Mouse (Mus musculus) MEL (cell line): ENCODE measurements around the gene Iqck. TPM values are rescaled to one million over a fixed set of nuclear protein-coding genes. Genes with fewer than 3 reads are reported as not detected.
A peak's percentile ranks its signal among the peaks of the same experiment; 100 is the strongest.

ENCODE experiments used
- DNase-seq: peaks from one replicate; pipeline ENCODE4 v3.0.0; 2011; ENCODE audit warnings: low read depth, low spot score
- H3K27ac ChIP-seq: 2 replicates; pipeline ENCODE4 v1.5.1; 2012; ENCODE audit warnings: low read depth, mild to moderate bottlenecking, control low read depth, low read length, moderate library complexity; ENCODE audit not compliant: control insufficient read depth
- H3K27me3 ChIP-seq, 2 experiments: fragments of 150-350 bp in 1 of 2; sonication (generic) in 1 of 2; 2 replicates each; pipeline ENCODE4 v1.6.1; 2012; ENCODE audit warnings: low read length in 2 of 2, mild to moderate bottlenecking in 2 of 2, improper control_type of control experiment in 1 of 2, moderate library complexity in 1 of 2; ENCODE audit not compliant: insufficient read depth in 2 of 2, control insufficient read depth in 1 of 2
- H3K36me3 ChIP-seq, 2 experiments: 2 replicates each; pipeline ENCODE4 v1.6.1; 2012 to 2014; ENCODE audit warnings: low read length in 2 of 2, improper control_type of control experiment in 1 of 2, inconsistent platforms in 1 of 2, mild to moderate bottlenecking in 1 of 2; ENCODE audit not compliant: insufficient read depth in 2 of 2, control insufficient read depth in 1 of 2
- H3K4me1 ChIP-seq, 2 experiments: fragments of 150-350 bp in 1 of 2; sonication (generic) in 1 of 2; 2 replicates each; pipeline ENCODE4 v1.6.1; 2012; ENCODE audit warnings: low read length in 2 of 2, improper control_type of control experiment in 1 of 2, mild to moderate bottlenecking in 1 of 2; ENCODE audit not compliant: insufficient read depth in 2 of 2, control insufficient read depth in 1 of 2
- H3K4me3 ChIP-seq, 2 experiments: fragments of 150-350 bp in 1 of 2; sonication (generic) in 1 of 2; 2 replicates each; pipeline ENCODE4 v1.5.1; 2012; ENCODE audit warnings: low read depth in 2 of 2, low read length in 2 of 2, mild to moderate bottlenecking in 2 of 2, moderate library complexity in 2 of 2, control low read depth in 1 of 2, improper control_type of control experiment in 1 of 2; ENCODE audit not compliant: control insufficient read depth in 1 of 2, insufficient read depth in 1 of 2
- H3K79me2 ChIP-seq: 2 replicates; pipeline ENCODE4 v1.6.1; 2012; ENCODE audit warnings: mild to moderate bottlenecking, low read length, moderate library complexity; ENCODE audit not compliant: control insufficient read depth, poor library complexity, insufficient read depth
- H3K9ac ChIP-seq: 2 replicates; pipeline ENCODE4 v1.6.1; 2012; ENCODE audit warnings: low read depth, mild to moderate bottlenecking, control low read depth, low read length, moderate library complexity; ENCODE audit not compliant: control insufficient read depth, poor library complexity, severe bottlenecking
- H3K9me3 ChIP-seq: fragments of 150-350 bp; sonication (generic); replicated peaks from 2 replicates; pipeline ENCODE4 v1.6.1; 2012; ENCODE audit warnings: mild to moderate bottlenecking, low read length, improper control_type of control experiment, moderate library complexity; ENCODE audit not compliant: insufficient read depth
- CHD2 ChIP-seq: IDR thresholded peaks from 2 replicates; pipeline ENCODE4 v1.6.1; 2011; ENCODE audit warnings: low read length, improper control_type of control experiment
- CTCF ChIP-seq, 3 experiments: IDR thresholded peaks in 2 of 3; conservative IDR thresholded peaks in 1 of 3; 2 replicates each; pipeline ENCODE4 v1.5.1; 2011 to 2012; ENCODE audit warnings: low read length in 3 of 3, low read depth in 2 of 3, mild to moderate bottlenecking in 2 of 3, improper control_type of control experiment in 1 of 3, inconsistent platforms in 1 of 3, mixed read lengths in 1 of 3, moderate library complexity in 1 of 3; ENCODE audit not compliant: control insufficient read depth in 1 of 3, insufficient read depth in 1 of 3, poor library complexity in 1 of 3, severe bottlenecking in 1 of 3
- ELF1 ChIP-seq: IDR thresholded peaks from 2 replicates; pipeline ENCODE4 v1.6.1; 2014; ENCODE audit warnings: low read depth, mild to moderate bottlenecking, inconsistent platforms, low read length, improper control_type of control experiment, moderate library complexity
- EP300 ChIP-seq, 2 experiments: IDR thresholded peaks; 2 replicates each; pipeline ENCODE4 v1.6.1; 2011; ENCODE audit warnings: improper control_type of control experiment in 2 of 2, low read length in 2 of 2, low read depth in 1 of 2, mild to moderate bottlenecking in 1 of 2
- GATA1 ChIP-seq: IDR thresholded peaks from 2 replicates; pipeline ENCODE4 v1.6.1; 2011; ENCODE audit warnings: low read depth, low read length, improper control_type of control experiment
- HCFC1 ChIP-seq: IDR thresholded peaks from 2 replicates; pipeline ENCODE4 v1.6.1; 2012; ENCODE audit warnings: low read depth, mild to moderate bottlenecking, inconsistent platforms, low read length, improper control_type of control experiment, moderate library complexity
- JUND ChIP-seq: IDR thresholded peaks from 2 replicates; pipeline ENCODE4 v1.6.1; 2011; ENCODE audit warnings: low read depth, mild to moderate bottlenecking, improper control_type of control experiment, low read length
- MAFK ChIP-seq: IDR thresholded peaks from 2 replicates; pipeline ENCODE4 v1.6.1; 2011; ENCODE audit warnings: low read depth, mild to moderate bottlenecking, low read length, improper control_type of control experiment, borderline replicate concordance
- MAX ChIP-seq: IDR thresholded peaks from 2 replicates; pipeline ENCODE4 v1.6.1; 2011; ENCODE audit warnings: low read length, improper control_type of control experiment
- MXI1 ChIP-seq: IDR thresholded peaks from 2 replicates; pipeline ENCODE4 v1.6.1; 2011; ENCODE audit warnings: mild to moderate bottlenecking, low read depth, low read length, improper control_type of control experiment
- MYB ChIP-seq: IDR thresholded peaks from 2 replicates; pipeline ENCODE4 v1.6.1; 2011; ENCODE audit warnings: mild to moderate bottlenecking, low read depth, low read length, improper control_type of control experiment
- NELFE ChIP-seq: IDR thresholded peaks from 2 replicates; pipeline ENCODE4 v1.6.1; 2011; ENCODE audit warnings: low read depth, low read length, improper control_type of control experiment
- POLR2A ChIP-seq, 2 experiments: IDR thresholded peaks; 2 replicates each; pipeline ENCODE4 v1.6.1; 2011 to 2012; ENCODE audit warnings: low read length in 2 of 2, mild to moderate bottlenecking in 2 of 2, control low read depth in 1 of 2, improper control_type of control experiment in 1 of 2, low read depth in 1 of 2, moderate library complexity in 1 of 2; ENCODE audit not compliant: control insufficient read depth in 1 of 2, insufficient read depth in 1 of 2, poor library complexity in 1 of 2
- POLR2AphosphoS2 ChIP-seq: IDR thresholded peaks from 2 replicates; pipeline ENCODE4 v1.6.1; 2011; ENCODE audit warnings: low read length, improper control_type of control experiment
- POLR2AphosphoS5 ChIP-seq: IDR thresholded peaks from 2 replicates; pipeline ENCODE4 v1.6.1; 2012; ENCODE audit warnings: low read depth, borderline replicate concordance, mild to moderate bottlenecking, inconsistent platforms, low read length, moderate library complexity, mixed read lengths
- RCOR1 ChIP-seq: IDR thresholded peaks from 2 replicates; pipeline ENCODE4 v1.6.1; 2012; ENCODE audit warnings: low read depth, mild to moderate bottlenecking, inconsistent platforms, low read length, improper control_type of control experiment
- SMC3 ChIP-seq: IDR thresholded peaks from 2 replicates; pipeline ENCODE4 v1.6.1; 2011; ENCODE audit warnings: low read depth, low read length, improper control_type of control experiment
- UBTF ChIP-seq: IDR thresholded peaks from 2 replicates; pipeline ENCODE4 v1.6.1; 2012; ENCODE audit warnings: low read depth, mild to moderate bottlenecking, inconsistent platforms, low read length, improper control_type of control experiment, moderate library complexity, borderline replicate concordance; ENCODE audit not compliant: insufficient read depth
- USF1 ChIP-seq: IDR thresholded peaks from 2 replicates; pipeline ENCODE4 v1.6.1; 2014; ENCODE audit warnings: low read depth, mild to moderate bottlenecking, inconsistent platforms, low read length, improper control_type of control experiment, moderate library complexity
- ZKSCAN1 ChIP-seq: IDR thresholded peaks from 2 replicates; pipeline ENCODE4 v1.6.1; 2012; ENCODE audit warnings: low read depth, mild to moderate bottlenecking, inconsistent platforms, low read length, improper control_type of control experiment, moderate library complexity
- ZMIZ1 ChIP-seq: IDR thresholded peaks from 2 replicates; pipeline ENCODE4 v1.6.1; 2012; ENCODE audit warnings: low read depth, mild to moderate bottlenecking, inconsistent platforms, low read length, improper control_type of control experiment, moderate library complexity
- polyA plus RNA-seq, 2 experiments: library from polyadenylated mRNA; stranded (reverse) in 1 of 2; unstranded in 1 of 2; fragments of >175 nt in 1 of 2; fragments of >200 nt in 1 of 2; gene quantifications; 2 replicates each; pipeline versions ENCODE4 v1.2.1 to v1.2.4; 2012; ENCODE audit warnings: low replicate concordance in 2 of 2, low read depth in 1 of 2; ENCODE audit not compliant: insufficient read length in 2 of 2, insufficient read depth in 1 of 2, missing spikeins in 1 of 2
- total RNA-seq: library from RNA; depleted of rRNA; stranded (reverse); fragments of 300-350 nt; gene quantifications from 2 replicates; pipeline ENCODE4 v1.2.3, GENCODE M21; 2012

The Iqck gene
- total and polyA plus RNA-seq, 3 experiments: 0.39 to 0.40 TPM; not detected in 1

GRCm38 (mm10) chr7:118852611-118853010, 2.9 kb upstream of the Iqck start:
- H3K9ac ChIP-seq: no peak overlapping the region
- no peaks in the 10 kb centered on the region for H3K9me3 ChIP-seq
- no peak for DNase-seq
- peaks cover 5 to 32% of the 10 kb centered on the region in 2 experiments for H3K4me1 ChIP-seq
- peaks cover 5 to 38% of the 10 kb centered on the region in 2 experiments; a peak in 3 of 4 replicates for H3K36me3 ChIP-seq
- TF ChIP-seq CHD2 (no peak), POLR2AphosphoS5 (no peak), HCFC1 (no peak), UBTF (no peak), NELFE (no peak), POLR2AphosphoS2 (no peak), MAFK (no peak), ELF1 (no peak), CTCF (IDR thresholded peaks at IDR 0.05 in 2 of 3, conservative IDR thresholded peaks at IDR 0.05 in 1 of 3; ENCODE audit: control insufficient read depth in 1 of 3, insufficient read depth in 1 of 3, low read depth in 2 of 3, low read length in 3 of 3, poor library complexity in 1 of 3, severe bottlenecking in 1 of 3) (no peak), RCOR1 (no peak), SMC3 (no peak), ZMIZ1 (no peak), JUND (no peak), USF1 (no peak), ZKSCAN1 (no peak), MAX (no peak), EP300 (IDR thresholded peaks at IDR 0.05; ENCODE audit: low read depth in 1 of 2, low read length in 2 of 2) (no peak)
- no peak overlapping the region for H3K27ac ChIP-seq
- H3K27me3 ChIP-seq: no peaks in the 10 kb centered on the region
- peaks cover 45% of the 10 kb centered on the region for H3K79me2 ChIP-seq
- no peak overlapping the region for H3K4me3 ChIP-seq

- no peaks in the 10 kb centered on the region for H3K27me3 ChIP-seq
- H3K9ac ChIP-seq: peak overlapping the region; percentile 85
- H3K4me1 ChIP-seq: peaks cover 5 to 42% of the 10 kb centered on the region in 2 experiments
- TF ChIP-seq GATA1 (no peak), MYB (no peak), MXI1 (no peak), NELFE (no peak), POLR2A (IDR thresholded peaks at IDR 0.05; ENCODE audit: control insufficient read depth in 1 of 2, insufficient read depth in 1 of 2, low read depth in 1 of 2, low read length in 2 of 2, poor library complexity in 1 of 2) (no peak)
- H3K79me2 ChIP-seq: peaks cover 45% of the 10 kb centered on the region
- peak overlapping the region; percentile 60 for H3K27ac ChIP-seq
- H3K4me3 ChIP-seq: peak overlapping the region; percentile 62 to 92
- DNase-seq: peak; percentile 72
- peaks cover 5 to 43% of the 10 kb centered on the region in 2 experiments; a peak in 3 of 4 replicates for H3K36me3 ChIP-seq
- no peaks in the 10 kb centered on the region for H3K9me3 ChIP-seq
Observed at GRCm38 (mm10) chr7:118854606-118855005, 946 bp upstream of the Iqck start.
